Mouse (Mus musculus): ENCODE measurements around the gene Scn4a.

DNA sequence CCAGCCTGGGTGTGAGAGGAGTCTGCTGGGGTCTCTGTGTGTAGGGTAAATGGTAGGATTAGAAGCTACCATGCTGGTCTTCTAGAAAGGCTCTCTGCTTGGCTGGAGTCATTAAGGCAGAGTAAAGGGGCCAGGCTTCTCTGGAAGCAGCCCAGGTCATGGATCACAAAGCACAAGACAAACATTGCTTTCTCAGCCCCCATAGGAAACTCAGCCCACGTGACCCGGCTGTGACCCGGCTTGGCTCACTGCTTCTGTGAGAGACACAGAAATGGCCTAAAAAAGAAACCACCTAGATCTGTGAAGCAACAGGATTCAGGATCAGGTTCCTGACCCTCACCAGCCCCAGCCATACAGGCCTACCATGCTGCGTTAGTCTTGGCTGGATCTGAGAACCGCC, 28.2 kb downstream of the Scn4a start:
- TF ChIP-seq FLI1 (IDR thresholded peaks at IDR 0.05; ENCODE audit: low read length) = no peak
- TF ChIP-seq GATA1 (IDR thresholded peaks at IDR 0.05; ENCODE audit: borderline replicate concordance, low read length) = no peak

Data from megakaryocyte, embryonic 14.5 days (primary cell).